8 mouse cellular contexts compared by ENCODE assay signal in the genomic region with DNA sequence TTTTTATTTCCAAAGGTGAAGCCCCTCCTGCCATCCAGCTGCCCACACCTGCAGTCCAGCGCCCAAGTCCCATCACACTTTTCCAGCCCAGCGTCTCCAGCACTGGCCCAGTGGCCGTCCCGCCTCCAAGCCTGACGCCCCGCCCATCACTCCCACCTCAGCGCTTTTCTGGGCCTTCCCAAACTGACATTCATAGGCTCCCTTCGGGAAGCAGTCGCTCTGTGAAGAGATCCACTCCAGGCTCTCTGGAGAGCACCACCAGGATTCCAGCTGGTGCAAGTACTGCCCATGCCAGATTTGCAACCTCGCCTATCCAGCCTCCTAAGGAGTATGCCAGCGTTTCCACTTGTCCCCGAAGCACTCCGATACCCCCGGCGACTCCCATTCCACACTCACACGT. TPM values are rescaled to one million over a fixed set of nuclear protein-coding genes. Genes with fewer than 3 reads are reported as not detected.
DNase-seq lines count a peak whose midpoint lies in the region; ATAC-seq lines count a peak whose summit lies in the region.

No protein-coding gene starts in this region.

- WGBS in heart, embryonic 10.5 days, result 4% methylated on average over 16 of the region's 16 CpGs

- H3K4me3 ChIP-seq in heart, embryonic 10.5 days, result peak overlapping the region; percentile 50

- no peaks in the 10 kb centered on the region for H3K4me1 ChIP-seq in heart, embryonic 10.5 days

- H3K9me3 ChIP-seq in heart, embryonic 10.5 days, result no peaks in the 10 kb centered on the region

- ATAC-seq in activated CD4-positive, CD25-positive, alpha-beta regulatory T cell, adult 4 months, result no peak

- no peak overlapping the region for H3K27ac ChIP-seq in heart, embryonic 10.5 days

- no peaks in the 10 kb centered on the region for H3K36me3 ChIP-seq in heart, embryonic 10.5 days

- DNase-seq in thymus, postnatal 4 days, result peak; percentile 8
- no peak for DNase-seq in thymus, postnatal 0 days (ENCODE audit: low spot score)
- no peak for DNase-seq in heart, embryonic 10.5 days (ENCODE audit: low spot score)
- peak; percentile 38 for DNase-seq in kidney, postnatal 14 days
- DNase-seq in lung, postnatal 36 days, result peak; percentile 62
- peak; percentile 54 for DNase-seq in testis, postnatal 14 days (ENCODE audit: low spot score)
- DNase-seq in spleen, postnatal 10 days (ENCODE audit: low spot score in 2 of 2), result no peak

- peaks cover 6% of the 10 kb centered on the region; the same call in 1 of the 2 replicates for H3K27me3 ChIP-seq in heart, embryonic 10.5 days (ENCODE audit: insufficient read depth, poor library complexity, severe bottlenecking)

RNA-seq across cellular contexts. Expression of a gene that starts 11.5 kb away (rescaled TPM):
- 0.19 and 0.26 TPM in 2 replicates for polyA plus RNA-seq in thymus, postnatal 0 days (2015; fragmentation: Nextera tagmentation; extraction: Ambion mirVana)
- 0.05 and 0.20 TPM in 2 replicates for polyA plus RNA-seq in heart, embryonic 10.5 days (2016; fragmentation: Nextera tagmentation; extraction: Ambion mirVana)
- polyA plus RNA-seq in activated CD4-positive, CD25-positive, alpha-beta regulatory T cell, adult 4 months (2017; shearing (Covaris generic)), result not detected

RNA-seq across cellular contexts. Expression of a gene that starts 36.3 kb away (rescaled TPM):
- 12.6 and 12.9 TPM in 2 replicates for polyA plus RNA-seq in thymus, postnatal 0 days (2015; fragmentation: Nextera tagmentation; extraction: Ambion mirVana)
- 9.0 and 9.9 TPM in 2 replicates for polyA plus RNA-seq in heart, embryonic 10.5 days (2016; fragmentation: Nextera tagmentation; extraction: Ambion mirVana)
- 10 to 100 TPM in 1 of 2 experiments, 1 to 10 TPM in 1; 9.0 to 15.8 TPM for polyA plus RNA-seq in activated CD4-positive, CD25-positive, alpha-beta regulatory T cell, adult 4 months (2017; shearing (Covaris generic))

RNA-seq across cellular contexts. Expression of a gene that starts 46.9 kb away (rescaled TPM):
- 8.1 and 10.0 TPM in 2 replicates for polyA plus RNA-seq in thymus, postnatal 0 days (2015; fragmentation: Nextera tagmentation; extraction: Ambion mirVana)
- polyA plus RNA-seq in heart, embryonic 10.5 days (2016; fragmentation: Nextera tagmentation; extraction: Ambion mirVana), result 7.6 and 8.5 TPM in 2 replicates
- 1 to 10 TPM; 1.3 to 1.6 TPM for polyA plus RNA-seq in activated CD4-positive, CD25-positive, alpha-beta regulatory T cell, adult 4 months (2017; shearing (Covaris generic))

Comparison
In these comparisons a context has a peak if more than half of its experiments do, and no peak if none do; other contexts are left out.
1. DNase-seq: peak in thymus, postnatal 4 days (single experiment), kidney, postnatal 14 days (single experiment), lung, postnatal 36 days (single experiment) and testis, postnatal 14 days (single experiment); none in thymus, postnatal 0 days (single experiment), heart, embryonic 10.5 days (single experiment) and spleen, postnatal 10 days (0 of 2).